Mouse (Mus musculus): Measurements from ENCODE around the gene Gm11060.

DNA sequence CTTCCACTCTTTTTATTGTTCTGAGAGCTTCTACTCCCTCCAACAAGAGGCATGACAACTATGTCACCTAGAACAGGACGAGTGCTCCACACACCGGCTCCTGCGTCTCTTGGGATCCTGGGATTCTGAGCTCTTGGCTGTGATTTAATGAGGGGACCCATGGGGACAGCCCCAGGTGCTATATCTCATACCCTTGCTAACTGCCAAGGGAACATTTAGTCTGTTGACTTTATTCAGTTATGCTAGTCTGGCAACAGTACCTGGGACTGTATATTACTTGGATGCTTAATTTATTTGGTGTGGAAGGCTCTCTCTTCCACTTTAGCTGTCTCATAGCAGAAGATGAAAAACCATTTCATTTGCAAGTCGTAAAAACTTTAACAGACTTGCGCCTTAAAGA, 16.0 kb upstream of the Gm11060 start:
- TF ChIP-seq EP300 (IDR thresholded peaks at IDR 0.05; ENCODE audit: low read depth) = no peak
- no peak for TF ChIP-seq CTCF (IDR thresholded peaks at IDR 0.05; ENCODE audit: low read depth)

Measured in liver, postnatal 0 days (tissue).